Mouse (Mus musculus) lung, embryonic 16.5 days (tissue): Measurements from ENCODE around the gene Vkorc1. TPM values are rescaled to one million over a fixed set of nuclear protein-coding genes. Genes with fewer than 3 reads are reported as not detected.

Source experiments
- ATAC-seq: fragments of 200-750 bp; cut with Nextera tagmentation; 2 replicates; pipeline ENCODE4 v1.8.0; 2017; ENCODE audit warnings: low read depth, mild to moderate bottlenecking, moderate library complexity
- H3K27ac ChIP-seq: fragments of 300-500 bp; sonication (generic); 2 replicates; pipeline ENCODE4 v1.5.1; 2014; ENCODE audit warnings: mild to moderate bottlenecking, control low read depth, low read length
- H3K27me3 ChIP-seq: fragments of 300-500 bp; sonication (generic); 2 replicates; pipeline ENCODE4 v1.6.1; 2014; ENCODE audit warnings: low read depth, low read length, mixed read lengths; ENCODE audit not compliant: control insufficient read depth, insufficient read depth
- H3K36me3 ChIP-seq: fragments of 300-500 bp; sonication (generic); 2 replicates; pipeline ENCODE4 v1.6.1; 2014; ENCODE audit warnings: low read length; ENCODE audit not compliant: control insufficient read depth, insufficient read depth
- H3K4me1 ChIP-seq: fragments of 300-500 bp; sonication (generic); replicated peaks from 2 replicates; pipeline ENCODE4 v1.6.1; 2014; ENCODE audit warnings: low read length, mixed read lengths; ENCODE audit not compliant: control insufficient read depth, insufficient read depth
- H3K4me2 ChIP-seq: fragments of 300-500 bp; sonication (generic); 2 replicates; pipeline ENCODE4 v1.6.1; 2014; ENCODE audit warnings: low read depth, low read length, control low read depth
- H3K4me3 ChIP-seq: fragments of 300-500 bp; sonication (generic); 2 replicates; pipeline ENCODE4 v1.5.1; 2014; ENCODE audit warnings: mild to moderate bottlenecking, low read length, control low read depth
- H3K9ac ChIP-seq: fragments of 300-500 bp; sonication (generic); 2 replicates; pipeline ENCODE4 v1.6.1; 2014; ENCODE audit warnings: low read length, control low read depth
- H3K9me3 ChIP-seq: fragments of 300-500 bp; sonication (generic); 2 replicates; pipeline ENCODE4 v1.6.1; 2016; ENCODE audit warnings: low read length; ENCODE audit not compliant: control insufficient read depth
- WGBS: fragments of 180-500 bp; shearing (Covaris S2); extraction: QIAGEN DNeasy Blood & Tissue Kit; methylation state at CpG from one replicate; pipeline ENCODE4 v1.1.7; 2014; 5-methylcytosine and 5-hydroxymethylcytosine counted together
- polyA plus RNA-seq: library from polyadenylated mRNA; unstranded; fragments of >200 nt; fragmentation: Nextera tagmentation; extraction: Ambion mirVana; gene quantifications from 2 replicates; pipeline ENCODE4 v1.2.1, GENCODE M21; 2015

Vkorc1 gene
- polyA plus RNA-seq, 1 experiment from 2014 or later: 162 TPM

DNA sequence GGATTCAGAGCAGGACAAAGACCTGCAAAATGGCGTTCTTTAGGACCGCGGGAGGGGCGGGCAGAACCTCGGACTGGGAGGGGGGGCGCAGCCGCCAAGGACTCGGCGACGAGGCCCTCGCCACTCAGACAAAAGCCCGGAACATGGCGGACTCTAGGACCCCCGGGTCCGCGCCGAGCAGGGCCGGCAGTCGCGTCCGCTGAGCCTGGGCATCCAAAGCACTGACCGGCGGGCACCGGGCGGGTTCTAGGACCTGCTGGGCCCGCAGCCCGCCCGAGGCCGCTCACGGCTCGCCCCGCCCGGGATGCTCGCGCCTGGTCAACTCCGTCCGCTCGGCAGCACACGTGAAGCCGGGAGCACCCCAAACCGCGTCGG lies 19.8 kb downstream of the Vkorc1 start:
- H3K9ac ChIP-seq: peak overlapping the region; percentile 99
- peak overlapping the region; percentile 98 for H3K4me3 ChIP-seq
- H3K4me2 ChIP-seq: peak overlapping the region; percentile 85
- no peaks in the 10 kb centered on the region for H3K27me3 ChIP-seq
- peaks cover 26% of the 10 kb centered on the region for H3K4me1 ChIP-seq
- WGBS: 0% methylated on average over 22 of the region's 43 CpGs
- H3K27ac ChIP-seq: peak overlapping the region; percentile 99
- peaks cover 22% of the 10 kb centered on the region for H3K36me3 ChIP-seq
- no peaks in the 10 kb centered on the region for H3K9me3 ChIP-seq
- peak; percentile 95 for ATAC-seq

GRCm38 (mm10) chr7:127874812-127875626 lies 20.4 kb downstream of the Vkorc1 start:
- ATAC-seq: 0 out of 2 replicates have a peak, but pooled peaks have one; percentile 11
- H3K4me3 ChIP-seq: peak overlapping the region; percentile 98
- no peaks in the 10 kb centered on the region for H3K9me3 ChIP-seq
- H3K36me3 ChIP-seq: peaks cover 18% of the 10 kb centered on the region
- H3K9ac ChIP-seq: peak overlapping the region; percentile 99
- H3K4me2 ChIP-seq: peak overlapping the region; percentile 85
- peak overlapping the region; percentile 99 for H3K27ac ChIP-seq
- no peaks in the 10 kb centered on the region for H3K27me3 ChIP-seq
- peaks cover 26% of the 10 kb centered on the region for H3K4me1 ChIP-seq
- 3% methylated on average over 20 of the region's 20 CpGs for WGBS

DNA sequence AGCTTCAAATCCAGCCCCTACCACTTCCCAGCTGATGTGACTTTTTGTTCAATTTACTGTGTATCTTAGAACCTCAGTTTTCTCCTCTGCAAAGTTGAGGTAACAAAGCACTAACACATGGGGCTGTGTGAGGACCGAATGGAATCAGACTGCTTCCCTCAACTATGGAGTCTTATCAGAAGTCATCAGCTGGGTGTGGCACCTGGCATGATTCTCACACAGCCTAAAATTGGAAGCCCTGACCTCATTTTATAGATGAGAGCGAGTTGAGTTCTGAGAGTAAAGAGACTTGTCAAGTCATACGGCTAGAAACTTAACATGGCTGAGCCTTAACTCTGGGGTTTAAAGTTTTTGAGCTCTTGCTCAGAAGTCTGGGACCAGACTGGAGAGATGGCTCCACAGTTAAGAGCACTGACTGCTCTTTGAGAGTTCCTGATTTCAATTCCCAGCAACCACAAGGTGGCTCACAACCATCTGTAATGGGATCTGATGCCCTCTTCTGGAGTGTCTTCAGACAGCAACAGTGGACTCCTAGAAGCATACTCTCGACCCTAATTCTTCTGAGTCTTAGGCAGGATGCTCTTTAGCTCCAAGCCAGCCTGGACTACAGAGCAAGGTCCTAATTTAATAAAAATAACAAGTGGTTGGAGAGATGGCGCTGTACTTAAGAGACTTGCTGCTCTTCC lies 25.1 kb downstream of the Vkorc1 start:
- Histone ChIP-seq H3K36me3 (peaks cover 22% of the 10 kb centered on the region), H3K9me3 (no peaks in the 10 kb centered on the region), H3K4me3 (no peak overlapping the region), H3K27me3 (no peaks in the 10 kb centered on the region), H3K4me2 (no peak overlapping the region), H3K27ac (no peak overlapping the region), H3K9ac (no peak overlapping the region), H3K4me1 (peaks cover 17% of the 10 kb centered on the region)
- WGBS: 80% methylated on average over 5 of the region's 5 CpGs
- no peak for ATAC-seq

GRCm38 (mm10) chr7:127869149-127869810 lies 26.1 kb downstream of the Vkorc1 start:
- WGBS: 54% methylated on average over 3 of the region's 3 CpGs
- ATAC-seq: peak; percentile 61; the same call in 1 of the 2 replicates
- Histone ChIP-seq H3K27me3 (no peaks in the 10 kb centered on the region), H3K9me3 (no peaks in the 10 kb centered on the region), H3K4me2 (no peak overlapping the region), H3K9ac (no peak overlapping the region), H3K4me3 (no peak overlapping the region), H3K27ac (no peak overlapping the region), H3K4me1 (peaks cover 10% of the 10 kb centered on the region), H3K36me3 (peaks cover 24% of the 10 kb centered on the region)

DNA sequence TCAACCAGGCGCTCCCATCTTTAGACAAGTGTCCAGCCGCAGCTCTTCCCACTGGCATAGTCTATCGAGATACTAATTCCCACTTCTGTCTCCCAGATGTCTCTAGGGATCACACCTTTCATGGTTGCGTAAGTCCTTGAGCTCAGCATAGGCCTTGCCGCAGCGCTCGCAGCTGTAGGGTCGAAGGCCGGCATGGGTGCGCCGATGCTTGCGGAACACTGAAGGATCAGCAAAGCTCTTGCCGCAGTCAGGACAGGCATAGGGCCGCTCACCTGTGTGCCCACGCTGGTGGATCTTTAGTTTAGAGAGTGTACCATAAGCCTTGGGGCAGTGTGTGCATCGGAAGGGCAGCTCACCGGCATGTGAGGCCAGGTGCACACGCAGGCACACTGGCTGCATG lies 27.8 kb downstream of the Vkorc1 start:
- H3K9me3 ChIP-seq: no peaks in the 10 kb centered on the region
- H3K4me2 ChIP-seq: no peak overlapping the region
- H3K4me1 ChIP-seq: no peaks in the 10 kb centered on the region
- H3K9ac ChIP-seq: no peak overlapping the region
- H3K27ac ChIP-seq: no peak overlapping the region
- no peak for ATAC-seq
- no peaks in the 10 kb centered on the region for H3K27me3 ChIP-seq
- WGBS: 96% methylated on average over 18 of the region's 18 CpGs
- H3K4me3 ChIP-seq: no peak overlapping the region
- peaks cover 24% of the 10 kb centered on the region for H3K36me3 ChIP-seq

- ATAC-seq: no peak
- 92% methylated on average over 12 of the region's 12 CpGs for WGBS
- H3K4me3 ChIP-seq: no peak overlapping the region
- H3K9me3 ChIP-seq: no peaks in the 10 kb centered on the region
- no peak overlapping the region for H3K4me2 ChIP-seq
- no peak overlapping the region for H3K27ac ChIP-seq
- H3K36me3 ChIP-seq: peaks cover 22% of the 10 kb centered on the region
- no peaks in the 10 kb centered on the region for H3K4me1 ChIP-seq
- no peak overlapping the region for H3K9ac ChIP-seq
- H3K27me3 ChIP-seq: no peaks in the 10 kb centered on the region
These were observed 29.0 kb downstream of the Vkorc1 start for GRCm38 (mm10) chr7:127866434-127866833.

- no peak overlapping the region for H3K9ac ChIP-seq
- no peaks in the 10 kb centered on the region for H3K9me3 ChIP-seq
- H3K27me3 ChIP-seq: no peaks in the 10 kb centered on the region
- 84% methylated on average over 6 of the region's 6 CpGs for whole genome bisulfite sequencing
- H3K4me3 ChIP-seq: no peak overlapping the region
- H3K36me3 ChIP-seq: no peaks in the 10 kb centered on the region
- no peaks in the 10 kb centered on the region for H3K4me1 ChIP-seq
- H3K27ac ChIP-seq: no peak overlapping the region
- no peak for ATAC-seq
- no peak overlapping the region for H3K4me2 ChIP-seq
These were observed 37.2 kb downstream of the Vkorc1 start for GRCm38 (mm10) chr7:127858258-127858657.

DNA sequence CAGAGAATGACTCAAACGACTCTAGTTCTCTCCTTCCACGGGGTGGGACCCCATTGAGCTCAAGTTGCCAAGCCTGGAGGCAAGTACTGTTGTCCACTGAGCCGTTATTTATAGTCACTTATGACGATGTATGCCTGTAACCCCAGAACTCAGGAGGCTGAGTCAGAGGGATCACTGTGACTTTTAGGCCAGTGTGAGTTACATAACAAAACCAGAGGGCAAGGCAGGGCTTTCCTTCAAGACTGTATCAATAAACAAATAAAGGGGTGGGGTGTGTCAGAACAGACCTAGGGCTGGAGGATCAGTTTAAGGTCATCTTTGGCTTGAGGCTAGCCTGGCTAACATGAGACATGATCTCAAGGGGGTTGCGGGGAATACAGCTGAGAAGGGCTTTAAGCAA lies 44.5 kb downstream of the Vkorc1 start:
- Histone ChIP-seq H3K36me3 (peaks cover 10% of the 10 kb centered on the region; the same call in 1 of the 2 replicates), H3K4me2 (no peak overlapping the region), H3K27me3 (no peaks in the 10 kb centered on the region), H3K27ac (no peak overlapping the region), H3K9me3 (no peaks in the 10 kb centered on the region), H3K4me1 (no peaks in the 10 kb centered on the region), H3K4me3 (no peak overlapping the region), H3K9ac (no peak overlapping the region)
- no peak for ATAC-seq
- WGBS: 57% methylated on average over 5 of the region's 5 CpGs
